Mouse (Mus musculus) MN1 (cell line): ENCODE data around the gene Olfr1432.
"Not testable (repeated sequence)": the region's sequence is repeated elsewhere in the genome, so short reads cannot be mapped to it uniquely, and the experiment has no call there.

Experiments used
- DNase-seq: peaks from one replicate; pipeline ENCODE4 v3.0.0-alpha.2; 2016; ENCODE audit warnings: low spot score

The Olfr1432 gene

DNA sequence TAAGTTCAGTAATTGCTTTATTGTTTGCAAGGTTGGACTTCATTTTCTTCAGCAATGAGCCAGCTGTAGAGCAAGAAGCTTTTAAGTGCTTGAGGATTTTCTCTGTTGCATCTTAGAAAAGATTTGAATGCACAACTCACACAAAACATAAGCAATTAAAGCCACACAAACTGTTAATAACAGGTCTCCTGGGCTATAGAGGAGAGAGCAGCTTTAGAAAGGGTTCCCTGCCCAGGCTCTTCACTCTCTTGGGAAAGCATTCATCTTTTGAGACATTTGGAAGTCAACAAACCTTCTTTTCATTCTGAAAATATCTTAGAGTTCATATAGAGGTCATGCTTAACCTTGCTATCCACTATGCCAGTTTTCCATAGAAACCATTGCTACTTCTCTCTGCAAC lies at the start of gene Olfr1432:
TSS of gene Olfr1432 (minus strand) at position 101 of the 400 bp plus-strand sequence.
- not testable (repeated sequence) for DNase-seq

DNA sequence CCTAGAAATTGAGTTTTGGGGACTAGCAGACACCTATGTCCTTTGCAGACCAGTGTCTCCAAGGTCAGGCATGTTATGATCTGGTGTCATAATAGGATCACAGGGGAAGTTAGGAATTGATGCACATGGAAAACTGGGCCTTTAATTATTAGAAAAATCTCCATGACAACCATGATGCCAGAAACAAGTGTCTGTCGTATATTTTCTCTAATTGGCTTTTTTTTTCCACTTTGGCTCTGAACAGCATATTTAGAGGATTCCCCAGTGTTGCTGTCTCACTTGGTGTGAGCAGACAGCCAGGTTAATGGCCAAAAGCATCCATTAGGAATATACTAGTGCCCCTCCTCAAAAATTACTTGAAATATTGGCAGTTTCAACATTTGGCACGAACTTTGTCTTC lies 47.2 kb upstream of the Olfr1432 start, which contains the start of gene Olfr1434:
TSS of gene Olfr1434 (plus strand) at position 301 of the 400 bp plus-strand sequence.
- no peak for DNase-seq

DNA sequence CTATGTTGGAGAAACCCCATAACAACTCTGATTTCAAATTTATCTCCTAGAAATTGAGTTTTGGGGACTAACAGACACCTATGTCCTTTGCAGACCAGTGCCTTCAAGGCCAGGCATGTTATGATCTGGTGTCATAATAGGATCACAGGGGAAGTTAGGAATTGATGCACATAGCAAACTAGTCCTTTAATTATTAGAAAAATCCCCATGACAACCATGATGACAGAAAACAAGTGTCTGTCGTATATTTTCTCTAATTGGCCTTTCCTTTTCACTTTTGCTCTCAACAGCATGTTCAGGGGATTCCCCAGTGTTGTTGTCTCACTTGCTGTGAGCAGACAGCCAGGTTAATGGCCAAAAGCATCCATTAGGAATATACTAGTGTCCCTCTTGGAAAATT lies 28.3 kb upstream of the Olfr1432 start, which contains the start of gene Olfr235:
TSS of gene Olfr235 (plus strand) at position 301 of the 400 bp plus-strand sequence.
- no peak for DNase-seq

DNA sequence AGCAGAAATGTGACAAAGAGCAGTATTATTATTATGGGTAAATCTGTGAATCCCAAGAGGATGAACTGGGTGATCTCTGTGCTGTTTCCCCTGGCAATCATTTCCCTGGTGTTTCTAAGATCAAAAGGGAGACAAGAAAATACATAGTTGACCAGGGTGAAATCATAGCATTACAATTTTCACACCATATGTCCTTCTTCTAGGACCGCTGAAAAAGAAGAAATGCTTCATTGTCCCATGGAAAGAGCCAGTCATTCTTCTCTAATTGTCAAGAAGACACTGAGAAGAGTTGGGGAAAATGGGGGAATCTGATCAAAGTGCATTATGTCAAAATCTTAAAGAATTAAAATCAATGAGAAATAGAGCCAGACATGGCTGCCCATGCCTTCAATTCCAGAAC lies 9.2 kb upstream of the Olfr1432 start, which contains the start of gene Olfr262:
TSS of gene Olfr262 (minus strand) at position 101 of the 400 bp plus-strand sequence.
- DNase-seq = no peak

GRCm38 (mm10) chr19:12200334-12200733 lies 32.1 kb downstream of the Olfr1432 start, which contains the start of gene Olfr1431:
Olfr1431 (plus strand) TSS chr19:12200634.
- DNase-seq = no peak

DNA sequence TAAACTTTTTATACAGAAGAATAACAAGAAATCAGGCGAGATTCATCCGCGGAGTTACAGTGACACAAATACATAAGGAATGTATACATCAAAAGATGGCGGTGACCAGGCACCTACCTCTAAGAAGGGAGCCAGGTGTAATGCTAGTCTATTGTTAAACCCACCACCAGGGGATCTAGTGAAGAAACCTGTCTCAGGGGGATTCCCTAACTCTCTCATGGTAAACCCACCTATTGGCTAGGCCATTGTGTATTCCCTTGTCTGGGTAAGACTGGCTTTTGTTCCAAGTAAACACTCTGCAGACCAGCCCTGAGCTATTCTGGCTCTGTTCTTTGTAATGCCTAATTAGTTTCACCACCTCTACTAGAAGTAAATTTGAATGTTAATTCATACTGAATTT lies 33.3 kb downstream of the Olfr1432 start:
- DNase-seq = not testable (repeated sequence)
